Mouse (Mus musculus) hindbrain, postnatal 0 days (tissue): ENCODE measurements around the gene Dpf3. TPM values are rescaled to one million over a fixed set of nuclear protein-coding genes. Genes with fewer than 3 reads are reported as not detected.

Experiments used
- ATAC-seq: fragments of 200-750 bp; cut with Nextera tagmentation; 2 replicates; pipeline ENCODE4 v1.8.0; 2017; ENCODE audit warnings: mild to moderate bottlenecking, moderate TSS enrichment, moderate library complexity
- DNase-seq: peaks from one replicate; pipeline ENCODE4 v3.0.0-alpha.2; 2015; ENCODE audit warnings: low spot score
- H3K27ac ChIP-seq: fragments of 300-500 bp; sonication (generic); 2 replicates; pipeline ENCODE4 v1.5.1; 2014; ENCODE audit warnings: mild to moderate bottlenecking
- H3K27me3 ChIP-seq: fragments of 300-500 bp; sonication (generic); 2 replicates; pipeline ENCODE4 v1.6.1; 2014; ENCODE audit warnings: low read length, mixed read lengths; ENCODE audit not compliant: insufficient read depth
- H3K36me3 ChIP-seq: fragments of 300-500 bp; sonication (generic); 2 replicates; pipeline ENCODE4 v1.6.1; 2014; ENCODE audit warnings: low read length, mixed read lengths; ENCODE audit not compliant: insufficient read depth
- H3K4me1 ChIP-seq: fragments of 300-500 bp; sonication (generic); 2 replicates; pipeline ENCODE4 v1.6.1; 2014; ENCODE audit warnings: antibody characterized with exemption, low read length, mixed read lengths; ENCODE audit not compliant: insufficient read depth
- H3K4me2 ChIP-seq: fragments of 300-500 bp; sonication (generic); 2 replicates; pipeline ENCODE4 v1.6.1; 2014; ENCODE audit warnings: low read depth, mild to moderate bottlenecking, low read length, moderate library complexity, mixed read lengths
- H3K4me3 ChIP-seq: fragments of 300-500 bp; sonication (generic); 2 replicates; pipeline ENCODE4 v1.5.1; 2014; ENCODE audit warnings: low read length
- H3K9ac ChIP-seq: fragments of 300-500 bp; sonication (generic); replicated peaks from 2 replicates; pipeline ENCODE4 v1.6.1; 2014; ENCODE audit warnings: mild to moderate bottlenecking, low read length, moderate library complexity, mixed read lengths
- H3K9me3 ChIP-seq: fragments of 300-500 bp; sonication (generic); 2 replicates; pipeline ENCODE4 v1.6.1; 2016; ENCODE audit warnings: low read length, mixed read lengths
- CTCF ChIP-seq: IDR thresholded peaks from 2 replicates; pipeline ENCODE4 v1.5.1; 2016; ENCODE audit warnings: antibody characterized with exemption, control low read depth, low read depth
- WGBS: fragments of 180-500 bp; shearing (Covaris S2); extraction: QIAGEN DNeasy Blood & Tissue Kit; methylation state at CpG from one replicate; pipeline ENCODE4 v1.1.7; 2014; 5-methylcytosine and 5-hydroxymethylcytosine counted together
- polyA plus RNA-seq: library from polyadenylated mRNA; unstranded; fragments of >200 nt; fragmentation: Nextera tagmentation; extraction: Ambion mirVana; gene quantifications from 2 replicates; pipeline ENCODE4 v1.2.1, GENCODE M21; 2015
- total RNA-seq: library from RNA; depleted of rRNA; stranded (reverse); fragments of >200 nt; gene quantifications from 2 replicates; pipeline ENCODE4 v1.2.3, GENCODE M21; 2014

The Dpf3 gene
- total and polyA plus RNA-seq, 2 experiments from 2014 or later: 19.8 to 38.9 TPM

GRCm38 (mm10) chr12:83460272-83460671, 27.2 kb downstream of the Dpf3 start:
- WGBS: 70% methylated on average over 3 of the region's 3 CpGs
- no peaks in the 10 kb centered on the region for H3K4me1 ChIP-seq
- no peak overlapping the region for H3K27ac ChIP-seq
- ATAC-seq (no peak), DNase-seq (no peak)
- no peaks in the 10 kb centered on the region for H3K9me3 ChIP-seq
- no peak overlapping the region for H3K9ac ChIP-seq
- no peaks in the 10 kb centered on the region for H3K36me3 ChIP-seq
- no peak for TF ChIP-seq CTCF
- no peak overlapping the region for H3K4me3 ChIP-seq
- H3K4me2 ChIP-seq: no peak overlapping the region
- no peaks in the 10 kb centered on the region for H3K27me3 ChIP-seq

GRCm38 (mm10) chr12:83454697-83455321, 32.7 kb downstream of the Dpf3 start:
- H3K4me1 ChIP-seq: no peaks in the 10 kb centered on the region
- H3K9ac ChIP-seq: no peak overlapping the region
- 60% methylated on average over 5 of the region's 5 CpGs for WGBS
- DNase-seq (no peak), ATAC-seq (no peak)
- H3K4me3 ChIP-seq: no peak overlapping the region
- H3K27ac ChIP-seq: no peak overlapping the region
- H3K4me2 ChIP-seq: no peak overlapping the region
- TF ChIP-seq CTCF: no peak
- no peaks in the 10 kb centered on the region for H3K36me3 ChIP-seq
- H3K9me3 ChIP-seq: no peaks in the 10 kb centered on the region
- no peaks in the 10 kb centered on the region for H3K27me3 ChIP-seq

GRCm38 (mm10) chr12:83451850-83452249, 35.7 kb downstream of the Dpf3 start:
- ATAC-seq: no peak
- 43% methylated on average over 8 of the region's 8 CpGs for WGBS
- no peak overlapping the region for H3K4me2 ChIP-seq

GRCm38 (mm10) chr12:83450471-83450870, 37.0 kb downstream of the Dpf3 start:
- DNase-seq (no peak), ATAC-seq (no peak)
- Histone ChIP-seq H3K4me3 (no peak overlapping the region), H3K9ac (no peak overlapping the region), H3K27ac (no peak overlapping the region), H3K36me3 (no peaks in the 10 kb centered on the region), H3K9me3 (no peaks in the 10 kb centered on the region), H3K4me2 (no peak overlapping the region), H3K27me3 (no peaks in the 10 kb centered on the region), H3K4me1 (no peaks in the 10 kb centered on the region)
- TF ChIP-seq CTCF: no peak
- WGBS: 95% methylated on average over 1 of the region's 1 CpGs

More at GRCm38 (mm10) chr12:83451850-83452249, 35.7 kb downstream of the Dpf3 start:
- Histone ChIP-seq H3K27me3 (no peaks in the 10 kb centered on the region), H3K4me3 (no peak overlapping the region), H3K36me3 (no peaks in the 10 kb centered on the region), H3K9me3 (no peaks in the 10 kb centered on the region), H3K27ac (no peak overlapping the region), H3K4me1 (no peaks in the 10 kb centered on the region), H3K9ac (no peak overlapping the region)
- no peak for TF ChIP-seq CTCF
- no peak for DNase-seq

GRCm38 (mm10) chr12:83449202-83449601, 38.3 kb downstream of the Dpf3 start:
- Histone ChIP-seq H3K4me3 (no peak overlapping the region), H3K27ac (no peak overlapping the region), H3K4me2 (no peak overlapping the region), H3K36me3 (no peaks in the 10 kb centered on the region), H3K9me3 (no peaks in the 10 kb centered on the region), H3K4me1 (no peaks in the 10 kb centered on the region), H3K27me3 (no peaks in the 10 kb centered on the region), H3K9ac (no peak overlapping the region)
- TF ChIP-seq CTCF: no peak
- ATAC-seq (no peak), DNase-seq (no peak)
- 92% methylated on average over 7 of the region's 7 CpGs for WGBS

- Histone ChIP-seq H3K4me1 (no peaks in the 10 kb centered on the region), H3K9ac (no peak overlapping the region), H3K27me3 (no peaks in the 10 kb centered on the region), H3K36me3 (no peaks in the 10 kb centered on the region), H3K4me2 (no peak overlapping the region), H3K9me3 (no peaks in the 10 kb centered on the region), H3K4me3 (no peak overlapping the region), H3K27ac (no peak overlapping the region)
- DNase-seq: no peak
- no peak for ATAC-seq
- WGBS: 64% methylated on average over 6 of the region's 6 CpGs
- no peak for TF ChIP-seq CTCF
These were observed 41.9 kb downstream of the Dpf3 start for GRCm38 (mm10) chr12:83445587-83445986.

GRCm38 (mm10) chr12:83444448-83444847, 43.1 kb downstream of the Dpf3 start:
- peak; percentile 25 for DNase-seq
- Histone ChIP-seq H3K4me3 (no peak overlapping the region), H3K9ac (no peak overlapping the region), H3K9me3 (no peaks in the 10 kb centered on the region), H3K36me3 (no peaks in the 10 kb centered on the region), H3K27me3 (no peaks in the 10 kb centered on the region), H3K27ac (no peak overlapping the region), H3K4me1 (no peaks in the 10 kb centered on the region), H3K4me2 (no peak overlapping the region)
- 80% methylated on average over 2 of the region's 2 CpGs for WGBS
- no peak for ATAC-seq
- TF ChIP-seq CTCF: no peak
